Mouse (Mus musculus) forebrain, postnatal 0 days (tissue): ENCODE results near the gene Blmh. TPM values are rescaled to one million over a fixed set of nuclear protein-coding genes. Genes with fewer than 3 reads are reported as not detected.

ENCODE experiments used
- ATAC-seq: fragments of 200-750 bp; cut with Nextera tagmentation; 2 replicates; pipeline ENCODE4 v1.8.0; 2017; ENCODE audit warnings: mild to moderate bottlenecking, moderate library complexity
- DNase-seq: peaks from one replicate; pipeline ENCODE4 v3.0.0-alpha.2; 2015
- H3K27ac ChIP-seq: fragments of 300-500 bp; sonication (generic); 2 replicates; pipeline ENCODE4 v1.5.1; 2014; ENCODE audit warnings: low read depth, mild to moderate bottlenecking, antibody characterized with exemption, low read length, moderate library complexity, mixed read lengths
- H3K27me3 ChIP-seq: fragments of 300-500 bp; sonication (generic); 2 replicates; pipeline ENCODE4 v1.6.1; 2014; ENCODE audit warnings: mild to moderate bottlenecking, low read length, mixed read lengths; ENCODE audit not compliant: insufficient read depth
- H3K36me3 ChIP-seq: fragments of 300-500 bp; sonication (generic); 2 replicates; pipeline ENCODE4 v1.6.1; 2014; ENCODE audit warnings: mild to moderate bottlenecking, moderate library complexity; ENCODE audit not compliant: insufficient read depth
- H3K4me1 ChIP-seq: fragments of 300-500 bp; sonication (generic); 2 replicates; pipeline ENCODE4 v1.6.1; 2014; ENCODE audit warnings: antibody characterized with exemption; ENCODE audit not compliant: insufficient read depth
- H3K4me2 ChIP-seq: fragments of 300-500 bp; sonication (generic); 2 replicates; pipeline ENCODE4 v1.6.1; 2014; ENCODE audit warnings: low read depth, mild to moderate bottlenecking, moderate library complexity
- H3K4me3 ChIP-seq: fragments of 300-500 bp; sonication (generic); 2 replicates; pipeline ENCODE4 v1.5.1; 2014; ENCODE audit warnings: low read depth, low read length, mixed read lengths
- H3K9ac ChIP-seq: fragments of 300-500 bp; sonication (generic); 2 replicates; pipeline ENCODE4 v1.6.1; 2014; ENCODE audit warnings: mild to moderate bottlenecking
- H3K9me3 ChIP-seq: fragments of 300-500 bp; sonication (generic); 2 replicates; pipeline ENCODE4 v1.6.1; 2016; ENCODE audit warnings: low read length
- CTCF ChIP-seq: sonication (generic); IDR thresholded peaks from 2 replicates; pipeline ENCODE4 v1.5.1; 2016; ENCODE audit warnings: antibody characterized with exemption, control low read depth, low read depth
- WGBS: fragments of 180-500 bp; shearing (Covaris S2); extraction: QIAGEN DNeasy Blood & Tissue Kit; methylation state at CpG from one replicate; pipeline ENCODE4 v1.1.7; 2014; 5-methylcytosine and 5-hydroxymethylcytosine counted together
- polyA plus RNA-seq: library from polyadenylated mRNA; unstranded; fragments of >200 nt; fragmentation: Nextera tagmentation; extraction: Ambion mirVana; gene quantifications from 2 replicates; pipeline ENCODE4 v1.2.1, GENCODE M21; 2015
- total RNA-seq: library from RNA; depleted of rRNA; stranded (reverse); fragments of >200 nt; gene quantifications from 2 replicates; pipeline ENCODE4 v1.2.3, GENCODE M21; 2014

Gene Blmh
- total and polyA plus RNA-seq, 2 experiments from 2014 or later, result 98.1 to 111 TPM

GRCm38 (mm10) chr11:76945386-76946202 lies 21.0 kb downstream of the Blmh start:
- 1% methylated on average over 56 of the region's 58 CpGs for WGBS
- peaks cover 4% of the 10 kb centered on the region; the same call in 1 of the 2 replicates for H3K36me3 ChIP-seq

GRCm38 (mm10) chr11:76946203-76946585 lies 21.6 kb downstream of the Blmh start:
- H3K4me3 ChIP-seq, result peak overlapping the region; percentile 86
- H3K36me3 ChIP-seq, result peaks cover 8% of the 10 kb centered on the region
- 2% methylated on average over 8 of the region's 8 CpGs for WGBS
- peak overlapping the region; percentile 79 for H3K4me2 ChIP-seq
- H3K9me3 ChIP-seq, result no peaks in the 10 kb centered on the region
- H3K27me3 ChIP-seq, result no peaks in the 10 kb centered on the region
- no peak for ATAC-seq
- peak overlapping the region; percentile 82; the same call in 1 of the 2 replicates for H3K27ac ChIP-seq
- no peaks in the 10 kb centered on the region for H3K4me1 ChIP-seq
- no peak for DNase-seq
- no peak for TF ChIP-seq CTCF
- H3K9ac ChIP-seq, result peak overlapping the region; percentile 83

More at GRCm38 (mm10) chr11:76945386-76946202, 21.0 kb downstream of the Blmh start:
- Histone ChIP-seq H3K4me1 (no peaks in the 10 kb centered on the region), H3K9ac (peak overlapping the region; percentile 83), H3K27ac (peak overlapping the region; percentile 82), H3K27me3 (no peaks in the 10 kb centered on the region), H3K4me3 (peak overlapping the region; percentile 86), H3K4me2 (peak overlapping the region; percentile 79), H3K9me3 (no peaks in the 10 kb centered on the region)
- DNase-seq, result peak; percentile 90
- ATAC-seq, result peak; percentile 96
- no peak; the same call in 1 of the 2 replicates for TF ChIP-seq CTCF

- no peak overlapping the region for H3K4me3 ChIP-seq
- no peak overlapping the region for H3K9ac ChIP-seq
- H3K27ac ChIP-seq, result no peak overlapping the region
- ATAC-seq (no peak), DNase-seq (no peak)
- H3K4me2 ChIP-seq, result no peak overlapping the region
- 85% methylated on average over 2 of the region's 2 CpGs for WGBS
- peaks cover 59% of the 10 kb centered on the region for H3K36me3 ChIP-seq
- no peak for TF ChIP-seq CTCF
- H3K4me1 ChIP-seq, result no peaks in the 10 kb centered on the region
- H3K27me3 ChIP-seq, result no peaks in the 10 kb centered on the region
- no peaks in the 10 kb centered on the region for H3K9me3 ChIP-seq
Measured at GRCm38 (mm10) chr11:76953536-76953935, 28.9 kb downstream of the Blmh start.

GRCm38 (mm10) chr11:76965703-76966102 lies 41.1 kb downstream of the Blmh start:
- Histone ChIP-seq H3K27me3 (no peaks in the 10 kb centered on the region), H3K9ac (no peak overlapping the region), H3K4me3 (no peak overlapping the region), H3K36me3 (peaks cover 64% of the 10 kb centered on the region), H3K4me2 (no peak overlapping the region), H3K27ac (no peak overlapping the region), H3K9me3 (no peaks in the 10 kb centered on the region), H3K4me1 (no peaks in the 10 kb centered on the region)
- no peak for TF ChIP-seq CTCF
- WGBS, result 94% methylated on average over 3 of the region's 3 CpGs
- DNase-seq (no peak), ATAC-seq (no peak)

GRCm38 (mm10) chr11:76970328-76970727 lies 45.7 kb downstream of the Blmh start:
- WGBS, result 90% methylated on average over 2 of the region's 2 CpGs
- no peak overlapping the region for H3K4me3 ChIP-seq
- DNase-seq (no peak), ATAC-seq (no peak)
- H3K27ac ChIP-seq, result no peak overlapping the region
- H3K9ac ChIP-seq, result no peak overlapping the region
- no peaks in the 10 kb centered on the region for H3K27me3 ChIP-seq
- H3K4me2 ChIP-seq, result no peak overlapping the region
- no peaks in the 10 kb centered on the region for H3K9me3 ChIP-seq
- no peaks in the 10 kb centered on the region for H3K4me1 ChIP-seq
- no peak for TF ChIP-seq CTCF
- H3K36me3 ChIP-seq, result peaks cover 70% of the 10 kb centered on the region

- Histone ChIP-seq H3K27me3 (no peaks in the 10 kb centered on the region), H3K4me3 (no peak overlapping the region), H3K9ac (no peak overlapping the region), H3K27ac (no peak overlapping the region), H3K36me3 (peaks cover 62% of the 10 kb centered on the region), H3K9me3 (no peaks in the 10 kb centered on the region), H3K4me1 (no peaks in the 10 kb centered on the region), H3K4me2 (no peak overlapping the region)
- ATAC-seq, result no peak
- WGBS, result 91% methylated on average over 7 of the region's 7 CpGs
- peak; percentile 28; the same call in 1 of the 2 replicates for TF ChIP-seq CTCF
- DNase-seq, result no peak
Measured at GRCm38 (mm10) chr11:76974680-76975319, 50.2 kb downstream of the Blmh start.

- H3K27me3 ChIP-seq, result no peaks in the 10 kb centered on the region
- H3K9me3 ChIP-seq, result no peaks in the 10 kb centered on the region
- no peak overlapping the region for H3K4me2 ChIP-seq
- no peak for DNase-seq
- ATAC-seq, result no peak
- H3K4me1 ChIP-seq, result no peaks in the 10 kb centered on the region
- H3K27ac ChIP-seq, result no peak overlapping the region
- 87% methylated on average over 5 of the region's 5 CpGs for WGBS
- H3K36me3 ChIP-seq, result peaks cover 59% of the 10 kb centered on the region
- H3K9ac ChIP-seq, result no peak overlapping the region
- H3K4me3 ChIP-seq, result no peak overlapping the region
- TF ChIP-seq CTCF, result no peak
Measured at GRCm38 (mm10) chr11:76981570-76982141, 57.0 kb downstream of the Blmh start.
